Mouse (Mus musculus): ENCODE measurements around the gene Plxna4. TPM values are rescaled to one million over a fixed set of nuclear protein-coding genes. Genes with fewer than 3 reads are reported as not detected.
A peak's percentile ranks its signal among the peaks of the same experiment; 100 is the strongest.

Plxna4 gene
- polyA plus RNA-seq, 1 experiment from 2014 or later: 4.1 TPM

DNA sequence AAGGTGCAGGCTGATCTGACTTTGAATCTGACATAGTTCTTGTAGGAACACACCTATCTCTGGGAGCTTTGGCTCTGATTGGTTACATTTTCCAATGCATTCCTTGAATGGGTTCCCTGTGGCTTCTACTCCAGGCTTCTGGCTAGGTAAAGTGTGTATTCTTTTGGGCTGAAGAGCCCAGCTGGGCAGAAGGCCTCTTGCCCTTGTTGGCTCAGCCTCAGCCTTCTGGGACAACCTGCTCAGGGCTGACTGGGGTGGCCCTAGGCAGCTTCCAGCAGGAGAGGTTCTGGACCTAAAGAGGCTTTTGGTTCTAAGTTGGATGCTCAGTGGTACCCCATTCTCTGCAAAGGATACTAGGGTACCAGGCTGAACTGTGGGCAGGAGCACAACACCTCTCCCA, 386.5 kb downstream of the Plxna4 start:
- no peaks in the 10 kb centered on the region for H3K36me3 ChIP-seq (ENCODE audit: control insufficient read depth, insufficient read depth, low read length)
- DNase-seq (ENCODE audit: low spot score): no peak
- no peaks in the 10 kb centered on the region for H3K9me3 ChIP-seq (ENCODE audit: control insufficient read depth, low read length)
- no peak for ATAC-seq (ENCODE audit: insufficient number of reproducible peaks, low FRiP score, low TSS enrichment, low read depth)
- H3K4me2 ChIP-seq (ENCODE audit: low read depth, severe bottlenecking): no peak overlapping the region
- H3K27me3 ChIP-seq (ENCODE audit: control insufficient read depth, insufficient read depth, low read length): no peaks in the 10 kb centered on the region
- H3K4me1 ChIP-seq (ENCODE audit: control insufficient read depth, insufficient read depth, low read length): no peaks in the 10 kb centered on the region
- no peak overlapping the region for H3K4me3 ChIP-seq (ENCODE audit: low read depth, low read length)
- no peak overlapping the region for H3K9ac ChIP-seq (ENCODE audit: low read length)
- no peak overlapping the region for H3K27ac ChIP-seq (replicated peaks; ENCODE audit: low read depth, low read length)

DNA sequence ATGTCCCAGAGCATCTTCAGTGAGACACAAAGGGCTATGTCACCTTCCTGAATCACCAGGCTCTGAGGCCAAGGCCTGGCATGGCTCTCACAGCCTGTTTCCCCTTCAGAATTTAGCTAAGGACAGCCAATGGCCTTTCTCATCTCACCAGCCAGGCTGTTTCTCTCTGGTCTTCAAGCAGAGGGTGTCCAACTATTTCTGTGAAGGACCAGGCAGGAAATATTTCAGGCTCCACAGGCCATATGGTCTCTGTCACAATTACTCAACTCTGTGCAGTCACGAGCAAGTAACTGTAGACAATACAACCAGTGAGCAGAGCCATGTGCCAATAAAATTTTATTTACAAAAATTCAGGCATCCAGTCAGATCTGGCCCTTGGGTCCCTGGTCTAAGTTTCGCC, 388.4 kb downstream of the Plxna4 start:
- Histone ChIP-seq H3K27ac (replicated peaks; ENCODE audit: low read depth, low read length) (no peak overlapping the region), H3K9ac (ENCODE audit: low read length) (no peak overlapping the region), H3K27me3 (ENCODE audit: control insufficient read depth, insufficient read depth, low read length) (no peaks in the 10 kb centered on the region), H3K4me1 (ENCODE audit: control insufficient read depth, insufficient read depth, low read length) (no peaks in the 10 kb centered on the region), H3K9me3 (ENCODE audit: control insufficient read depth, low read length) (no peaks in the 10 kb centered on the region), H3K36me3 (ENCODE audit: control insufficient read depth, insufficient read depth, low read length) (no peaks in the 10 kb centered on the region), H3K4me2 (ENCODE audit: low read depth, severe bottlenecking) (no peak overlapping the region), H3K4me3 (ENCODE audit: low read depth, low read length) (no peak overlapping the region)
- WGBS: 66% methylated on average over 2 of the region's 2 CpGs
- ATAC-seq (ENCODE audit: insufficient number of reproducible peaks, low FRiP score, low TSS enrichment, low read depth) (no peak), DNase-seq (ENCODE audit: low spot score) (no peak)

DNA sequence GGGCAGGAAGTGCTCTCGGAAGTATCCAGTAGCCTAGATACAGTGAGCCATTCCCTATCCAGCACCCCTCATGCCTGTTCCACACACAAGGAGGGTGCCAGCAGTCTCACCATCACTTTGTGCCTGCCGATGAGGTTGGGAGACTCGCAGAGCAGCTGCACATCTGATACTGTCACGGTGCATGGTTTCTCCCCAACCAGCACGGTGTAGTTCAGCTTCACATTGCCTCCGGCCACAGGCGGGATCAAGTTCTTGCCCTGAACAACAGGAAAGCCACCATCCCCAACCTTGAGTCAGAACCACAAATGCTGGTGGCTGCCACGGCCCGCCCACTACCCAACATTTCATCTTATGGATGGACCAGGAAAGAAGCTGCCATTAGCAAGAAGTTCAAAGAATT, 391.1 kb downstream of the Plxna4 start:
- Histone ChIP-seq H3K9me3 (ENCODE audit: control insufficient read depth, low read length) (no peaks in the 10 kb centered on the region), H3K4me2 (ENCODE audit: low read depth, severe bottlenecking) (no peak overlapping the region), H3K4me1 (ENCODE audit: control insufficient read depth, insufficient read depth, low read length) (no peaks in the 10 kb centered on the region), H3K9ac (ENCODE audit: low read length) (no peak overlapping the region), H3K36me3 (ENCODE audit: control insufficient read depth, insufficient read depth, low read length) (no peaks in the 10 kb centered on the region), H3K4me3 (ENCODE audit: low read depth, low read length) (no peak overlapping the region), H3K27me3 (ENCODE audit: control insufficient read depth, insufficient read depth, low read length) (no peaks in the 10 kb centered on the region), H3K27ac (replicated peaks; ENCODE audit: low read depth, low read length) (no peak overlapping the region)
- 87% methylated on average over 9 of the region's 9 CpGs for WGBS
- ATAC-seq (ENCODE audit: insufficient number of reproducible peaks, low FRiP score, low TSS enrichment, low read depth) (no peak), DNase-seq (ENCODE audit: low spot score) (no peak)

DNA sequence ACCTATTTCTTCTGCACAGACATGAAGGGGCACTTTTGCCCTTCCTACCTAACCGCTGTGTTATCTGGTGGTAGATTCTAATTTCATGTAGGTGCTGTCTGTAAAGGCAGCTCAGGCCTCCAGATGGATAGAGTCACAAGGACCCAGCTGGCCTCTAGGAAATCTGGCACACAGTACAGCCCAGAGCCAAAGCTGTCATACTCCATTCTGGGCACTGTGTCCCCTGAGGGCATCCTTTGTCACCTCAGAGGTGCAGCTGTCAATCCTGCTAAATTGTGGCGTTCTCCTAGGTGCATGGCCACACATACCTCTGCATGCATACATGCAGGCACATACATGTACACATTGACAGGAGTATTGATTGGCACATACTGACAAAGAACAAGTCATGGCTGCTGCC, 394.9 kb downstream of the Plxna4 start:
- no peak overlapping the region for H3K9ac ChIP-seq (ENCODE audit: low read length)
- ATAC-seq (ENCODE audit: insufficient number of reproducible peaks, low FRiP score, low TSS enrichment, low read depth): no peak
- WGBS: 89% methylated on average over 2 of the region's 2 CpGs
- H3K27ac ChIP-seq (replicated peaks; ENCODE audit: low read depth, low read length): no peak overlapping the region
- H3K36me3 ChIP-seq (ENCODE audit: control insufficient read depth, insufficient read depth, low read length): no peaks in the 10 kb centered on the region
- no peaks in the 10 kb centered on the region for H3K4me1 ChIP-seq (ENCODE audit: control insufficient read depth, insufficient read depth, low read length)
- H3K27me3 ChIP-seq (ENCODE audit: control insufficient read depth, insufficient read depth, low read length): no peaks in the 10 kb centered on the region
- no peaks in the 10 kb centered on the region for H3K9me3 ChIP-seq (ENCODE audit: control insufficient read depth, low read length)
- no peak for DNase-seq (ENCODE audit: low spot score)
- H3K4me2 ChIP-seq (ENCODE audit: low read depth, severe bottlenecking): no peak overlapping the region
- no peak overlapping the region for H3K4me3 ChIP-seq (ENCODE audit: low read depth, low read length)

DNA sequence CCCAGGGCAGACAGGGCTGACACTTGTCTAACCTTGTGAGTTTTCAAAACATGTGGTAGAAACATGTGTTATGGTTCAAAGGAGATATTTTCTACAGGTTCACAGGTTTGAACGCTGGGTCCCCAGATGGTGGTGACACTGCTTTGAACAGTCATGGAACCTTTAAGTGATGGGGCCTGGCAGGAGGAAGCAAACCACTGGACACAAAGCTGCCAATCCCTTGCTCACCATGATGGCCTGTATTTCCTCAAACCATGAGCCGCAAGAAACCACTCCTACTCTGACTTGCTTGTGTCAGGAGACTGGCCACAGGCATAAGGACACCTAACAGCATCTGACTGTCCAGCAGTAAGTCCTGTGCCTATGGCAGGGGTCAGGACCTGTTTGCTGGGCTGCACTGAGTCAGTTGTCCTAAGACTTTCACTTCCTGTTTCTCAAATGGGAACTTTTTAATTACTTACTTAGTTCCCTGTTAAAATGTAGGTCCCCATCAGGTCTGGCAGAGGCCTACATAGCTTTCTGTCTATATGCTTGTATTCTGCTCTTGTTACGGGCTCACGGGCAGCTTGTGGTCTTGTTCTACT, 403.5 kb downstream of the Plxna4 start:
- no peak overlapping the region for H3K9ac ChIP-seq (ENCODE audit: low read length)
- H3K27me3 ChIP-seq (ENCODE audit: control insufficient read depth, insufficient read depth, low read length): no peaks in the 10 kb centered on the region
- no peak overlapping the region for H3K4me2 ChIP-seq (ENCODE audit: low read depth, severe bottlenecking)
- ATAC-seq (ENCODE audit: insufficient number of reproducible peaks, low FRiP score, low TSS enrichment, low read depth) (no peak), DNase-seq (ENCODE audit: low spot score) (no peak)
- 87% methylated on average over 4 of the region's 4 CpGs for WGBS
- no peak overlapping the region for H3K27ac ChIP-seq (replicated peaks; ENCODE audit: low read depth, low read length)
- peaks cover 5% of the 10 kb centered on the region for H3K4me1 ChIP-seq (ENCODE audit: control insufficient read depth, insufficient read depth, low read length)
- H3K4me3 ChIP-seq (ENCODE audit: low read depth, low read length): no peak overlapping the region
- no peaks in the 10 kb centered on the region for H3K9me3 ChIP-seq (ENCODE audit: control insufficient read depth, low read length)
- no peaks in the 10 kb centered on the region for H3K36me3 ChIP-seq (ENCODE audit: control insufficient read depth, insufficient read depth, low read length)

DNA sequence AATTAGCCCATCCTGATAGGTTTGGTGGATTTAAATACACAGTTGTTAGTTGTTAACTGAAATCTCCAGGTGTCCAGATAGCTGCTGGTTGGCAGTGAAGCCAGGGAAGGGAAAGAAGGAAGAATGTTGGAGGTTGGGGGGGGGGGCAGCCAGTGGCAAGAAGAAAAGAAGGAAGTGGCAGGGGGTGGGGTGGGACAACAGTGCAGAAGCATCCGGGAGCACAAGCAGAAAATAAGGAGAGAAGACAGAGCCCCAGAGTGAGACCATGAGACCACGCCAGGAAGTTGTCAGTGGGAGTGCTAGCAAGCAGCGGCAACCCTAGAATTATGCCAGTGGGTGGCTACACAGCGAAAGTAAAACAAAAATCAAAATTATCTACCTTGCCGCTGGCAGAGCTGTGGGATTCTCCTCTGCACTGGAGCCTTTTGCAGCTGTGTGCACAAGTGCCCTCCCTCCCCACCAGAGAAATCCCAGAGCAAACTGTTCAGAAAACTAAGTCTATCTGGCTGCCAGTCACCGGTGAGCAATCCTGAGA, 404.3 kb downstream of the Plxna4 start:
- H3K4me1 ChIP-seq (ENCODE audit: control insufficient read depth, insufficient read depth, low read length): peaks cover 8% of the 10 kb centered on the region
- no peak for DNase-seq (ENCODE audit: low spot score)
- no peak overlapping the region for H3K4me2 ChIP-seq (ENCODE audit: low read depth, severe bottlenecking)
- no peaks in the 10 kb centered on the region for H3K36me3 ChIP-seq (ENCODE audit: control insufficient read depth, insufficient read depth, low read length)
- no peak overlapping the region for H3K4me3 ChIP-seq (ENCODE audit: low read depth, low read length)
- H3K9me3 ChIP-seq (ENCODE audit: control insufficient read depth, low read length): no peaks in the 10 kb centered on the region
- H3K27me3 ChIP-seq (ENCODE audit: control insufficient read depth, insufficient read depth, low read length): no peaks in the 10 kb centered on the region
- H3K27ac ChIP-seq (replicated peaks; ENCODE audit: low read depth, low read length): no peak overlapping the region
- ATAC-seq (ENCODE audit: insufficient number of reproducible peaks, low FRiP score, low TSS enrichment, low read depth): no peak
- WGBS: 74% methylated on average over 6 of the region's 6 CpGs
- H3K9ac ChIP-seq (ENCODE audit: low read length): no peak overlapping the region

DNA sequence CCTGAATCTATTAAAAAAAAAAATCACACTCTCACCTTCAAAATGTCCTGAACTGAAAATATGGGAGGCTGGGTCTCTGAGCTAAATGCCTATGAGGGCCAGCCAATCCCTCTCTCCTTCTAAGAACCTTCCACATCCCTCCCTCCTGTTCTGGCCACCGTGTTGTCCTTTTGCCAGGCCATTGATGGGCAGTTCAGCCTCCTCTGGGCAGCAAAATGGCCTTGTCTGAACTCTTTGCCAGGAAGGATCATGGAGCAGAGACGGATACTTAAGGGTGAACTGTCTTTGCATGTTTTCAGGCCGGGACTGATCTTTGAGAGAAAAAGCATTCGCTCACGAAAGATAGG, 408.0 kb downstream of the Plxna4 start:
- peak; percentile 33; the same call in 1 of the 2 replicates for ATAC-seq (ENCODE audit: insufficient number of reproducible peaks, low FRiP score, low TSS enrichment, low read depth)
- Histone ChIP-seq H3K9ac (ENCODE audit: low read length) (no peak overlapping the region), H3K4me3 (ENCODE audit: low read depth, low read length) (no peak overlapping the region), H3K27ac (replicated peaks; ENCODE audit: low read depth, low read length) (peak overlapping the region; percentile 60; the same call in 1 of the 2 replicates), H3K4me2 (ENCODE audit: low read depth, severe bottlenecking) (no peak overlapping the region), H3K9me3 (ENCODE audit: control insufficient read depth, low read length) (no peaks in the 10 kb centered on the region), H3K36me3 (ENCODE audit: control insufficient read depth, insufficient read depth, low read length) (no peaks in the 10 kb centered on the region), H3K4me1 (ENCODE audit: control insufficient read depth, insufficient read depth, low read length) (peaks cover 12% of the 10 kb centered on the region), H3K27me3 (ENCODE audit: control insufficient read depth, insufficient read depth, low read length) (no peaks in the 10 kb centered on the region)
- peak; percentile 45 for DNase-seq (ENCODE audit: low spot score)
- 44% methylated on average over 5 of the region's 5 CpGs for WGBS

DNA sequence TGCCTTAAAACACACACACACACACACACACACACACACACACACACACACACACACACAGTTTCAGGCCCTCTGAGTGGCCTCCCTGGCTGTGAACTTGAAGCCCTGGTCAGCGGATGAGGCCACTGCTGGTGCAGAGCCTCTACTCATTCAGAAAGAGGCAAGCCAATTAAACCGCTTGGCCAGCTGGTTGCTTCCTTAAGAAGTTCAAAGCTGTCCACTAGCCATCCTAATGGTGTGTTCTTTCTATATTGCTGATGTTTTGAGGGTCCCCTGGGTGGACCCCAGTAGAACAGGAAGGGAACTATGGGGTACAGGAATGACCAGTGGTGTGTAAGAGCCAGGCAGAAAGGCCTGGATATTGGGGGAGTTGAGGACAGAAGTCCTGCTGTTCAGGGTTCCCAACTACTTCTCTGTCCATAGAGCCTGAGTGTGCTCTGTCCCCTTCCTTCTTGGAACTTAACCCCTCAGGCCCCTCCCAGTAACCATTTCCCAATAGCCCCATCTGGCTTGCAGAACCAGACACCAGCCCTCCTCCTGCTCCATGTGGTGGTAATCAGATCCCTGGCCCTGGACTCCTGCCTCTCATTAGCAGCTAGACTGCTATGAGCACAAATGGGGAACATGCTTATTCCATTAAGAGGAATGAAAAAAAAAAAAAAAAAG, 408.5 kb downstream of the Plxna4 start:
- 43% methylated on average over 2 of the region's 2 CpGs for WGBS
- Histone ChIP-seq H3K4me1 (ENCODE audit: control insufficient read depth, insufficient read depth, low read length) (peaks cover 12% of the 10 kb centered on the region), H3K9me3 (ENCODE audit: control insufficient read depth, low read length) (no peaks in the 10 kb centered on the region), H3K9ac (ENCODE audit: low read length) (no peak overlapping the region), H3K4me3 (ENCODE audit: low read depth, low read length) (no peak overlapping the region), H3K27me3 (ENCODE audit: control insufficient read depth, insufficient read depth, low read length) (no peaks in the 10 kb centered on the region), H3K36me3 (ENCODE audit: control insufficient read depth, insufficient read depth, low read length) (no peaks in the 10 kb centered on the region), H3K27ac (replicated peaks; ENCODE audit: low read depth, low read length) (peak overlapping the region; percentile 76), H3K4me2 (ENCODE audit: low read depth, severe bottlenecking) (peak overlapping the region; percentile 3; the same call in 1 of the 2 replicates)
- ATAC-seq (ENCODE audit: insufficient number of reproducible peaks, low FRiP score, low TSS enrichment, low read depth) (peak; percentile 86), DNase-seq (ENCODE audit: low spot score) (peak; percentile 85)
